Mouse (Mus musculus) natural killer cell, adult 2 months (primary cell): ENCODE results near the gene Trpc3.
"Not testable (repeated sequence)": the region's sequence is repeated elsewhere in the genome, so short reads cannot be mapped to it uniquely, and the experiment has no call there.

Experiments used
- DNase-seq, 2 experiments: peaks; one replicate each; pipeline ENCODE4 v3.0.0; 2022; ENCODE audit warnings: low spot score in 2 of 2

Trpc3 gene

GRCm38 (mm10) chr3:36689392-36690291 lies at the start of gene Trpc3:
Gene Trpc3, minus strand, starts transcription at chr3:36690167.
- DNase-seq = no peak

- no peak for DNase-seq
Measured at GRCm38 (mm10) chr3:36738071-36738470, 48.1 kb upstream of the Trpc3 start.

GRCm38 (mm10) chr3:36733075-36733474 lies 43.1 kb upstream of the Trpc3 start:
- no peak for DNase-seq

GRCm38 (mm10) chr3:36726545-36726944 lies 36.6 kb upstream of the Trpc3 start:
- no peak for DNase-seq

- no peak for DNase-seq
Measured at GRCm38 (mm10) chr3:36721850-36722249, 31.9 kb upstream of the Trpc3 start.

- no peak for DNase-seq
Measured at GRCm38 (mm10) chr3:36709521-36709920, 19.6 kb upstream of the Trpc3 start.

GRCm38 (mm10) chr3:36690292-36690650 lies 304 bp upstream of the Trpc3 start:
- no peak for DNase-seq

GRCm38 (mm10) chr3:36688874-36689273 lies 1.1 kb downstream of the Trpc3 start:
- peak in 1 of 2 experiments; percentile 16 for DNase-seq

- no peak for DNase-seq
Measured at GRCm38 (mm10) chr3:36675822-36676221, 14.1 kb downstream of the Trpc3 start.

GRCm38 (mm10) chr3:36667814-36668213 lies 22.2 kb downstream of the Trpc3 start:
- DNase-seq = no peak

GRCm38 (mm10) chr3:36645245-36645559 lies 44.8 kb downstream of the Trpc3 start:
- DNase-seq = not testable (repeated sequence)

- no peak for DNase-seq
Measured at GRCm38 (mm10) chr3:36644554-36645244, 45.3 kb downstream of the Trpc3 start.

GRCm38 (mm10) chr3:36643354-36643753 lies 46.6 kb downstream of the Trpc3 start:
- DNase-seq = no peak

- DNase-seq = no peak
Measured at GRCm38 (mm10) chr3:36642736-36643135, 47.2 kb downstream of the Trpc3 start.

GRCm38 (mm10) chr3:36640787-36641186 lies 49.2 kb downstream of the Trpc3 start:
- no peak for DNase-seq

GRCm38 (mm10) chr3:36635449-36635848 lies 54.5 kb downstream of the Trpc3 start:
- no peak for DNase-seq

- DNase-seq = no peak
Measured at GRCm38 (mm10) chr3:36626803-36627202, 63.2 kb downstream of the Trpc3 start.

- no peak for DNase-seq
Measured at GRCm38 (mm10) chr3:36618181-36618580, 71.8 kb downstream of the Trpc3 start.

- DNase-seq = no peak
Measured at GRCm38 (mm10) chr3:36613908-36614255, 76.1 kb downstream of the Trpc3 start.

- DNase-seq = peak; percentile 70 to 78
Measured at GRCm38 (mm10) chr3:36613202-36613907, 76.6 kb downstream of the Trpc3 start, which contains the start of gene Bbs7. Gene Bbs7, minus strand, starts transcription at chr3:36613477.

- DNase-seq = no peak
Measured at GRCm38 (mm10) chr3:36612687-36613086, 77.3 kb downstream of the Trpc3 start.
